Mouse (Mus musculus) adrenal gland, adult 8-10 months (tissue): ENCODE data around the gene F8a. TPM values are rescaled to one million over a fixed set of nuclear protein-coding genes. Genes with fewer than 3 reads are reported as not detected.
"Not testable (repeated sequence)": the region's sequence is repeated elsewhere in the genome, so short reads cannot be mapped to it uniquely, and the experiment has no call there.

Source experiments
- DNase-seq: peaks from one replicate; pipeline ENCODE4 v3.0.0; 2022
- total RNA-seq, 4 experiments: library from RNA; stranded (reverse); gene quantifications; 2 replicates each; pipeline ENCODE4 v1.2.4; 2022

The F8a gene
- total RNA-seq: 10 to 100 TPM in 3 of 4 experiments, 1 to 10 TPM in 1; 9.7 to 11.8 (median 11.6) TPM

DNA sequence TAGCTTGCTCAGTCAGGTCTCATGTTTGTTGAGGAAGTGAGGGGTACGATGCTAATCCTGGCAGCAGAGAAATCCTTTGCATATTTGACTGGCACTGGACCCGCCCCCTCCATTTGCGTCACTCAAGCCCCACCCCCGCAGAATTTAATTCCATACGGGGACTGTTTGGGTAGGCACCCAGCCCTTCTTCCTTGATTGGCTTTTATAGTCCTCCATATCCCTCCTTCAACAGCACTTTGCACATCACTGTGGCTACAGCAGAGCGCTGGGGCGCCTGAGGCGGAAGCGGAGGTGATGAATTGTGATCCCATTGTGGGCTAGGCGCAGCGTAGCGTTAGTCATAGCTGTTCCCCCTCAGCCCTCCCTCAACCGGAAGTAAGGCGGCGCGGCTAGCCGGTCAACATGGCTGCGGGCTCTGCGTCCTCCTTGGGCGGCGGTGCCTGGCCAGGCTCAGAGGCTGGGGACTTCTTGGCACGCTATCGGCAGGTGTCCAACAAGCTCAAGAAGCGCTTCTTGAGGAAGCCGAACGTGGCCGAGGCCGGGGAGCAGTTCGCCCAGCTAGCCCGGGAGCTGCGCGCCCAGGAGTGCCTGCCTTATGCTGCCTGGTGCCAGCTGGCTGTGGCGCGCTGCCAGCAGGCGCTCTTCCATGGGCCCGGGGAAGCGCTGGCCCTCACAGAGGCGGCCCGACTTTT lies at the start of gene F8a:
TSS of gene F8a (plus strand) at position 378 of the 692 bp plus-strand sequence.
- DNase-seq: peak; percentile 67

DNA sequence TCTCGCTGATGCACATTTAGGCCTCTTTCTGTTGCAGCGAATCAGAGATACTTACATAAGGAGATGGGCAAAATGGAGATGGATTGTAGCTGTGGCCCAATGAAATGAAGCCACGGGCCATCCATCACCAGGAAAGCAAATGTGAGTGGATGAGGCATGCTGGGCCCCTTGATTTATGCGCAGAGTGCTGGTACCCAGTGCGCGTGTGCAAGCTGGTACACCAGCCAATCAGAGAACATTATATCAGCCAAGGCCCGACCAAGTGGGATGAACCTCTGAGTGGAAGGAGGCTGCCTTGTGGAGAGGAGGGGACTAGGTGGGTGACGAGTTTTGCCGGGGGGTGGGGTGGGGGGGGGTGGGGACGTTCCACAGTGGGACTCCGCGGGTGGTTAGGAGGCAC lies 36.2 kb upstream of the F8a start, which contains the start of gene Xlr3b:
TSS of gene Xlr3b (plus strand) at position 274 of the 400 bp plus-strand sequence.
- DNase-seq: peak; percentile 11

DNA sequence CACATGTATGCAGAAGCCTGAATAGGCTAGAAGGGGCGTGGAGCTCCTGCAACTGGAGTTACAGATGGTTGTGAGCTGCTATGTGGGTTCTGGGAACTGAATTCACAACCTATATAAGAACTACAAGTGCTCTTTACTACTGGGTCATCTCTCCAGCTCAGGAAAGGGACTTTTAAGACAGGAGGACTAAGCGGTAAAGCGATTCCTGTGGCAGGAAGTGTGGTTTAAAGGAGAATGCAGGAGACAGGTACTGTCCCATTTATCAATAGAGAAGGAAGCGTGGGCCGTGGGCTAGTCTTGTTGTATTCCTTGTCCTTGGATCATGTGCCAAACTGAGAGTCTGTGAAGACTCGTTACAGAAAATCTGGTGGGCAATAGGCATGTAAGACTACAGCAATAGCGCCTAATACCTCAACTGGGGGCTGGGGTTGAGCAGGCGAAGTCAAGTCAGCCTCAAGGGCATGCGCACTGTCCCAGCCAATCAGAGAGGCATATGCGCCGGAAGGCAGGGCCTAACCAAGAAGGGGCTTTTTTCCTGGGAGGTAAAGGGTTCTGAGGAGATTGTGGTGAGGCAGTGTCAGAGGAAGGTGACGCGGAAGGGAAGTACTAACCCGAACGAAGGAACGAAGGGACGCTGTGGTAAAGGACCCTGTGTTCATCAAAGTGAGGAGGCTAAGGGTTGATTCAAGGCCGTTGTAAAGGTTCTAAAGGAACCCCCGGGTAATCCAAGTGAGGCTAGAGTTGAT lies 14.1 kb upstream of the F8a start, which contains the start of gene Xlr4b:
TSS of gene Xlr4b (plus strand) at position 515 of the 746 bp plus-strand sequence.
- not testable (repeated sequence) for DNase-seq

DNA sequence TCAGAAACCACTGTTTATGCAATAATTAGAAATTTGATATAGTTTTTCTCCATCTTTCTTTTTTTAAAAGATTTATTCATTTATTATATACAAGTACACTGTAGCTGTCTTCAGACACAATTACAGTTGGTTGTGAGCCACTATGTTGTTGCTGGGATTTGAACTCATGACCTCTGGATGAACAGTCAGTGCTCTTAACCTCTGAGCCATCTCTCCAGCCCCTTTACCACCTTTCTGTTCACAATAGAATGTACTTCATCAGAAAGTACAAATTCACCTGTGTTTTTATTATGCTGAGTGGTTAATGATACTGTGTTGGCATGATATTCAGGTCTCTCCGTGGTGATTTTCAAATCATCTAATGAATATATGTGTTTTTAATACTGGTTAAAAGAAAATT lies 2.7 kb upstream of the F8a start:
- no peak for DNase-seq

DNA sequence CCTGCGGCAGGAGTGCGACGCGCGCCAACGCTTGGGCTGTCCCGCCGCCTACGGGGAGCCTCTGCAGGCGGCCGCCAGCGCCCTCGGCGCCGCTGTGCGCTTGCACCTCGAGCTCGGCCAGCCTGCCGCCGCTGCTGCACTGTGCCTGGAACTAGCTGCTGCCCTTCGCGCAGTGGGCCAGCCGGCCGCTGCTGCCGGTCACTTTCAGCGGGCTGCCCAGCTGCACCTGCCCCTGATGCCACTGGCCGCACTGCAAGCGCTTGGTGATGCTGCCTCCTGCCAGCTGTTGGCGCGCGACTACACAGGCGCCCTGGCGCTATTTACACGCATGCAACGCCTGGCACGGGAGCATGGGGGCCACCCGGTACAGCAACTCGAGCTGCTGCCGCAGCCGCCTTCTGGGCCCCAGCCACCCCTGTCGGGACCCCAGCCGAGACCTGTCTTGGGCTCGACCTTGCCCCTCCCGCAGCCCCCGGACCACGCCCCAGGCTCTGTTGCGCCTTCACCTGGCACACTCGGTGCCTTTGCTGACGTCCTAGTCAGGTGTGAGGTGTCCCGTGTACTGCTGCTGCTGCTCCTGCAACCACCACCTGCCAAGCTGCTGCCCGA lies 619 bp downstream of the F8a start:
- peak; percentile 26 for DNase-seq

DNA sequence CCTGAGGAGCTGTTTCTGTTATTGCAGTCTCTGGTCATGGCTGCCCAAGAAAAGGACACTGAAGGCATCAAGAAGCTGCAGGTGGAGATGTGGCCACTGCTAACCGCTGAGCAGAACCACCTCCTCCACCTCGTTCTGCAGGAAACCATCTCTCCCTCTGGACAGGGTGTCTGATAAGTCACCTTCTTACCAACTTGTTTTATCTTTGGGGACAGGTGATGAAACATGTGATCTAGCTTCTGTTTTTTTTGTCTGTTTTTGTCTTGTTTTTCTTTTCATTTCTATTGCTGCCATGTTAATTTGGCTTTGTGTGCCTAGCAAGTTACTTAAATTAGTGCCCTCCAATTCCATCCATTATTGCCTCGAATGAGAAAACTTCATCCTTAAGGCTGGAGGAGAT lies 1.2 kb downstream of the F8a start:
- no peak for DNase-seq

DNA sequence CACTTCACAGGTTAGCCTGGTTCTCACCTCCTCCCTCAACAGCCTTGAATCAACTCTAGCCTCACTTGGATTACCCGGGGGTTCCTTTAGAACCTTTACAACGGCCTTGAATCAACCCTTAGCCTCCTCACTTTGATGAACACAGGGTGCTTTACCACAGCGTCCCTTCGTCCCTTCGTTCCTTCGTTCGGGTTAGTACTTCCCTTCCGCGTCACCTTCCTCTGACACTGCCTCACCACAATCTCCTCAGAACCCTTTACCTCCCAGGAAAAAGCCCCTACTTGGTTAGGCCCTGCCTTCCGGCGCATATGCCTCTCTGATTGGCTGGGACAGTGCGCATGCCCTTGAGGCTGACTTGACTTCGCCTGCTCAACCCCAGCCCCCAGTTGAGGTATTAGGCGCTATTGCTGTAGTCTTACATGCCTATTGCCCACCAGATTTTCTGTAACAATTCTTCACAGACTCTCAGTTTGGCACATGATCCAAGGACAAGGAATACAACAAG lies 14.8 kb downstream of the F8a start, which contains the start of gene Xlr4c:
TSS of gene Xlr4c (minus strand) at position 310 of the 505 bp plus-strand sequence.
- DNase-seq: not testable (repeated sequence)

DNA sequence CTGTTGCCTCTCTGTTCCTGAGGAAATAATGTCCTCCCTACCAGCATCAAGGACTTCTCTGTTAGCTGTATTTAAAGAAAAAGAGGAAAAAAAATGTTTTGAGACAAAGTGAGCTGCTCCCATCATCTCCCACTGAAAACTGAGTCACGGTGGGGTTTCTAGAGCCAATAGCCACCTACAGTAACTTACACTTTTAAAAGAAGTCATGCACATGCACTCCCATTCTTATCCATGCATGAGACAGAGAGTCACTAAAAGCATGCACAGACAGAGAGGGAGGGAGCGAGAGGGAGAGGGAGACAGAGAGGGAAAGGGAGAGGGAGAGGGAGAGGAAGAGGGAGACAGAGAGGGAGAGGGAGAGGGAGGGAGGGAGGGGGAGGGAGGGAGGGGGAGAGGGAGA lies 34.3 kb downstream of the F8a start:
- not testable (repeated sequence) for DNase-seq

DNA sequence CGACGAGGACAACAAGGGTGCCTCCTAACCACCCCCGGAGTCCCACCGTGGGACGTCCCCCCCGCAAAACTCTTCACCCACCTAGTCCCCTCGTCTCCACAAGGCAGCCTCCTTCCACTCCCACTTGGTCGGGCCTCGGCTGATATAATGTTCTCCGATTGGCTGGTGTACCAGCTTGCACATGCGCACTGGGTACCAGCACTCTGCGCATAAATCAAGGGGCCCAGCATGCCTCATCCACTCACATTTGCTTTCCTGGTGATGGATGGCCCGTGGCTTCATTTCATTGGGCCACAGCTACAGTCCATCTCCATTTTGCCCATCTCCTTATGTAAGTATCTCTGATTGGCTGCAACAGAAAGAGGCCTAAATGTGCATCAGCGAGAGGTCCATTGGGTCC lies 37.2 kb downstream of the F8a start, which contains the start of gene Xlr3c:
TSS of gene Xlr3c (minus strand) at position 121 of the 400 bp plus-strand sequence.
- DNase-seq: not testable (repeated sequence)

Other genes starting within 250 kb of the F8a start
- 1 to 10 TPM; 1.6 to 3.2 (median 2.2) TPM for gene Zfp185, start 241.0 kb upstream of the F8a start, total RNA-seq
- under 1 TPM; 0.18 to 0.51 (median 0.42) TPM for gene Pnma5, start 191.2 kb upstream of the F8a start, total RNA-seq
- gene Pnma3, start 163.5 kb upstream of the F8a start, total RNA-seq: under 1 TPM; 0.20 to 1.00 (median 0.65) TPM
- 1 to 10 TPM in 3 of 4 experiments, under 1 TPM in 1; 0.20 to 9.6 (median 1.4) TPM for gene Xlr4a, start 145.8 kb upstream of the F8a start, total RNA-seq
- 1 to 10 TPM in 3 of 4 experiments, under 1 TPM in 1; 0.31 to 5.1 (median 3.3) TPM for gene Xlr3a, start 131.2 kb upstream of the F8a start, total RNA-seq
- gene Gm14685, start 111.2 kb upstream of the F8a start, total RNA-seq: not detected
- not detected for gene Xlr5b, start 79.5 kb upstream of the F8a start, total RNA-seq
- under 1 TPM in 1 of 4 experiments, not detected in 3; 0.13 TPM for gene DXBay18, start 78.8 kb upstream of the F8a start, total RNA-seq
- gene Spin2d, start 51.3 kb upstream of the F8a start, total RNA-seq: not detected
- 10 to 100 TPM in 2 of 4 experiments, 1 to 10 TPM in 2; 2.5 to 34.0 (median 13.8) TPM for gene Xlr3b, start 36.1 kb upstream of the F8a start, total RNA-seq
- gene Xlr4b, start 14.0 kb upstream of the F8a start, total RNA-seq: 1 to 10 TPM in 2 of 4 experiments, not detected in 2; 1.9 to 2.6 TPM
- gene Xlr4c, start 14.8 kb downstream of the F8a start, total RNA-seq: 1 to 10 TPM in 2 of 4 experiments, not detected in 2; 1.4 to 5.8 TPM
- gene Xlr3c, start 37.1 kb downstream of the F8a start, total RNA-seq: not detected
- not detected for gene Xlr5a, start 64.7 kb downstream of the F8a start, total RNA-seq
- gene Xlr5c, start 64.7 kb downstream of the F8a start, total RNA-seq: not detected
- gene Gm45015, start 108.5 kb downstream of the F8a start, total RNA-seq: not detected
- 10 to 100 TPM; 21.8 to 25.4 (median 22.7) TPM for gene Zfp275, start 114.3 kb downstream of the F8a start, total RNA-seq
- gene Gm18336, start 170.4 kb downstream of the F8a start, total RNA-seq: not detected
- gene Zfp92, start 182.8 kb downstream of the F8a start, total RNA-seq: 1 to 10 TPM in 1 of 4 experiments, under 1 TPM in 3; 0.42 to 1.1 (median 0.64) TPM
- gene Trex2, start 207.1 kb downstream of the F8a start, total RNA-seq: under 1 TPM in 1 of 4 experiments, not detected in 3; 0.34 TPM
- gene Haus7, start 230.8 kb downstream of the F8a start, total RNA-seq: 10 to 100 TPM; 19.0 to 57.4 (median 39.0) TPM